Mouse (Mus musculus): Measurements from ENCODE around the gene Lingo3. TPM values are rescaled to one million over a fixed set of nuclear protein-coding genes. Genes with fewer than 3 reads are reported as not detected.
A peak's percentile ranks its signal among the peaks of the same experiment; 100 is the strongest.

Lingo3 gene
- total RNA-seq (2014; rRNA removed) (66.9 and 70.3 TPM in 2 replicates), polyA plus RNA-seq (2015; fragmentation: Nextera tagmentation; extraction: Ambion mirVana) (26.6 and 28.0 TPM in 2 replicates)

DNA sequence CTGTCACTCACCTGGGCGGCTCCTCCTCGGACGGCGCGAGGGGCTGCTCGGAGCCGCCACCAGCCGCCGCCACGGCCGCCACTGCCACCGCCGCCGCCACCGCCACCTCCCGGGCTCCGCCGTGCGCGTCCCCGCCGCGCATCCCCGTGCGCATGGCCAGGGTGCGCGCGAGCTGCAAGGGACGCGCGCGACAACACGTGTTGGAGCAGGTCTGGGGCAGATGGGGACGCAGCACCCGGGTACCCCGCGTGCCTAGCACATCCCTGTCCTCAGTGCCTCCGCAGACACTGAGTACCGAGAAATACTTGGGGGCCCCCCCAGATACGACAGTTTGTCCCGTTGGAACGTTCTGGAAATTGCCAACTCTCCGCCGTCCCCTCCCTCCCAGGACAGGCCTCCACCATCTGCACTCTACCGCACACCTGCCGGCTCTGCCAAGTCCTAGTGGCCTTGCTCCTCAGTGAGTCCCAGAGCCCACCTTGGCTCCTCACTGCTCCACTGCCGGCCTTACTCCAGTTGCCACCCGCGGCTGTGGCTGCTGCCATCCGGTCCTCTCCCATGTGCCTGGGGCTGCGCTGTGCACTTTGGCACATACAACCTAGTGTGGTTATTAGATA is at the start of gene Lingo3:
TSS of gene Lingo3 (minus strand) at position 109 of the 617 bp plus-strand sequence.
- DNase-seq (ENCODE audit: low spot score) = peak; percentile 83
- Histone ChIP-seq H3K27ac (peak within 1 kb of the TSS; percentile 45; the same call in 1 of the 2 replicates), H3K9ac (replicated peaks; ENCODE audit: low read length) (peak within 1 kb of the TSS; percentile 75), H3K9me3 (ENCODE audit: low read length) (no peaks in the 10 kb centered on the region), H3K4me3 (ENCODE audit: low read length) (peak within 1 kb of the TSS; percentile 57), H3K27me3 (ENCODE audit: insufficient read depth, low read length) (no peaks in the 10 kb centered on the region), H3K4me2 (ENCODE audit: low read depth, low read length) (peak within 1 kb of the TSS; percentile 78), H3K36me3 (ENCODE audit: insufficient read depth, low read length) (no peaks in the 10 kb centered on the region), H3K4me1 (ENCODE audit: insufficient read depth, low read length) (no peaks in the 10 kb centered on the region; the same call in 1 of the 2 replicates)
- 3% methylated on average over 47 of the region's 51 CpGs for WGBS
- no peak for TF ChIP-seq CTCF (IDR thresholded peaks at IDR 0.05; ENCODE audit: low read depth)
- ATAC-seq = peak; percentile 69

DNA sequence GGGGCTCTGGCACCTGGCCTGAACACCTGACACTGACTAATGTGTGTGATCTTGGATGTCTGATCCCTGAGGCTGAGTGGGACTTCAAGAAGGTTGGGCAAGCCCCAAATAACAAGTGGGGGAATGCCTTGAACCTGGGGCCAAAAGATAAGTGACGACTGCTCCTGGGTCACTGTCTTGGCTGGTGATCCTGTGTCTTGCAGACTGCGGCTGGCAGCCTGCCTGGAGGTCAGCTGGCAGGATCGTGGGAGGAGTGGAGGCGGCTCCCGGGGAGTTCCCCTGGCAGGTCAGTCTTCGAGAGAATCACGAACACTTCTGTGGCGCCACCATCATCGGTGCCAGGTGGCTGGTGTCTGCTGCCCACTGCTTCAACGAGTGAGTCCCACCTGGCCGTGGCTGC is 43.3 kb upstream of the Lingo3 start:
- Histone ChIP-seq H3K4me2 (ENCODE audit: low read depth, low read length) (no peak overlapping the region), H3K4me3 (ENCODE audit: low read length) (no peak overlapping the region), H3K36me3 (ENCODE audit: insufficient read depth, low read length) (no peaks in the 10 kb centered on the region), H3K4me1 (ENCODE audit: insufficient read depth, low read length) (no peaks in the 10 kb centered on the region), H3K9me3 (ENCODE audit: low read length) (no peaks in the 10 kb centered on the region), H3K27ac (no peak overlapping the region), H3K9ac (replicated peaks; ENCODE audit: low read length) (no peak overlapping the region), H3K27me3 (ENCODE audit: insufficient read depth, low read length) (no peaks in the 10 kb centered on the region)
- WGBS = 49% methylated on average over 11 of the region's 11 CpGs
- no peak for TF ChIP-seq CTCF (IDR thresholded peaks at IDR 0.05; ENCODE audit: low read depth)
- DNase-seq (ENCODE audit: low spot score) (peak; percentile 42), ATAC-seq (no peak)

DNA sequence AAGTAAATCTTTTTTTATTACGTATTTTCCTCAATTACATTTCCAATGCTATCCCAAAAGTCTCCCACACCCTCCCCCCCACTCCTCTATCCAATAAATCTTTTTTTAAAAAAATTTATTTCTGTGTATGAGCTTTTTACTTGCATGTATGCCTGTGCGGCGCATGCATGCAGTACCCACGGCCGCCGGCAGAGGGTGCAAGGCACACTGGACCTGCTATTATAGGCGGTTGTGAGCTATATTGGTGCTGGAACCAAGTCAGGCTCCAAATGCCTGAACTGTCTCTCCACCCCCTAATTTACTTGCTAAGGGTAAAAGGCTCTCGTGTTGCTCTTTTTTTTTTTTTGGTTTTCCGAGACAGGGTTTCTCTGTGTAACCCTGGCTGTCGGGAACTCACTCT is 37.5 kb upstream of the Lingo3 start:
- H3K4me3 ChIP-seq (ENCODE audit: low read length) = no peak overlapping the region
- no peak overlapping the region for H3K4me2 ChIP-seq (ENCODE audit: low read depth, low read length)
- H3K9me3 ChIP-seq (ENCODE audit: low read length) = no peaks in the 10 kb centered on the region
- H3K9ac ChIP-seq (replicated peaks; ENCODE audit: low read length) = no peak overlapping the region
- no peaks in the 10 kb centered on the region for H3K27me3 ChIP-seq (ENCODE audit: insufficient read depth, low read length)
- H3K4me1 ChIP-seq (ENCODE audit: insufficient read depth, low read length) = no peaks in the 10 kb centered on the region
- H3K27ac ChIP-seq = no peak overlapping the region
- DNase-seq (ENCODE audit: low spot score) = peak; percentile 57
- no peaks in the 10 kb centered on the region for H3K36me3 ChIP-seq (ENCODE audit: insufficient read depth, low read length)
- peak; percentile 79 for TF ChIP-seq CTCF (IDR thresholded peaks at IDR 0.05; ENCODE audit: low read depth)
- 28% methylated on average over 10 of the region's 10 CpGs for WGBS
- no peak for ATAC-seq

DNA sequence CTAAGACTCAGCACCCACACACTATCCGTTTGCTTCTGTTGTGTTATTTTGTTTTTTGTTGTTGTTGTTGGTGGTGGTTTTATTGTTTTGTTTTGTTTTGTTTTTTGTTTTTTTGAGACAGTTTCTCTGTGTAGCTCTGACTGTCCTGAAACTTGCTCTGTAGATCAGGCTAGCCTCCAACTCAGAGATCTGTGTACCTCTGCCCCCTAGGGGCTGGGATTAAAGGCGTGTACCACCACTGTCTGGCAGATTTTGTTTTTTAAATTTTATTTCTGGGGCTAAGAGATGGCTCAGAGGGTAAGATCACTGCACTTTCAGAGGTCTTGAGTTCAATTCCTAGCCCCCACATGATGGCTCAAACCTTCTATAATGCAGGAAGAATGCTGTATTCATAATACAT is 37.1 kb upstream of the Lingo3 start:
- Histone ChIP-seq H3K27ac (no peak overlapping the region), H3K4me3 (ENCODE audit: low read length) (no peak overlapping the region), H3K4me2 (ENCODE audit: low read depth, low read length) (no peak overlapping the region), H3K27me3 (ENCODE audit: insufficient read depth, low read length) (no peaks in the 10 kb centered on the region), H3K9me3 (ENCODE audit: low read length) (no peaks in the 10 kb centered on the region), H3K36me3 (ENCODE audit: insufficient read depth, low read length) (no peaks in the 10 kb centered on the region), H3K4me1 (ENCODE audit: insufficient read depth, low read length) (no peaks in the 10 kb centered on the region), H3K9ac (replicated peaks; ENCODE audit: low read length) (no peak overlapping the region)
- WGBS = 72% methylated on average over 2 of the region's 2 CpGs
- TF ChIP-seq CTCF (IDR thresholded peaks at IDR 0.05; ENCODE audit: low read depth) = no peak
- ATAC-seq (no peak), DNase-seq (ENCODE audit: low spot score) (no peak)

DNA sequence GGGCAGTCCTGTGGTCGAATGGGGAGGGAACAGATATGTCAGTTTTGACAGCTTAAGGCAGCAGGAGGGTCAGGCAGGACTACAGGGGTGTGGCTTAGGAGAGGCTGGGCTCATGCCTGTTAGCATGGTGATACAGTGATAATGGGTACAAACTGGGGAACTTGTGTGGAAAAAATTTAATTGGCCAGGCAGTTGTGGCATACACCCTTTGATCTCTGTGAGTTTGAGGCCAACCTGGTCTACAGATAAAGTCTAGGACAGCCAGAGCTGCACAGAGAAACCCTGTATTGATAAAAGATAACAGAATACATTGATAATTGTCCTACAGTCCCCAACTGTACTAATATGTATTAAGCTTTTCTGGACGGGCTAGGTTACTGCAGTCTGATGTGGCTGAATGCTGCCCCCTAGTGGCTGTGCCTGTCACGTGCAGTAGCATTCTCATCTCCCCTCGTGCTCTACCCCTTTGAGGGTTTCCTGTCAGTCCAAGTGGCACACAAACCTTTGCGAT is 36.3 kb upstream of the Lingo3 start:
- peak; percentile 68 for DNase-seq (ENCODE audit: low spot score)
- Histone ChIP-seq H3K27ac (no peak overlapping the region), H3K36me3 (ENCODE audit: insufficient read depth, low read length) (no peaks in the 10 kb centered on the region), H3K4me3 (ENCODE audit: low read length) (no peak overlapping the region), H3K9me3 (ENCODE audit: low read length) (no peaks in the 10 kb centered on the region), H3K4me2 (ENCODE audit: low read depth, low read length) (no peak overlapping the region), H3K27me3 (ENCODE audit: insufficient read depth, low read length) (no peaks in the 10 kb centered on the region), H3K4me1 (ENCODE audit: insufficient read depth, low read length) (no peaks in the 10 kb centered on the region), H3K9ac (replicated peaks; ENCODE audit: low read length) (no peak overlapping the region)
- 20% methylated on average over 5 of the region's 5 CpGs for WGBS
- TF ChIP-seq CTCF (IDR thresholded peaks at IDR 0.05; ENCODE audit: low read depth) = peak; percentile 87
- peak; percentile 71 for ATAC-seq

DNA sequence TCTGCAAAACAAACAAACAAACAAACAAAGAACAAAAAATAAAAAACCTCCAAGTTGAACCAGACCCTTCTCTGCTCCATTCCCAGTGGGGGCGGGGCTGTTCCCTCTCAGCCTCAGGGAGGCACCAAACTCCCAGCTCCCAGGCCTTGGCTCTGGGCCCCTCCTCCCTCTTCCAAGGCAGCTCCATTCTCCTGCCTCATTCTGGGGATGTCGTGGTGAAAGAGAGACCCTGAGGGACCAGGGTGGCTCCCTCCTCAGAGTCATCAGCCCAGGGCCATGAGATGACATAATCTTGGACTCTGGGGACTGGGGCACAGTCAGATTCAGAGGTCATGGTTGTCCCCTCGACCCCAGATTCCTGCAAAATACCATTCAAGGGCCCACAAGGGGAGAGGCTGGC is 32.8 kb upstream of the Lingo3 start:
- Histone ChIP-seq H3K4me2 (ENCODE audit: low read depth, low read length) (no peak overlapping the region), H3K9me3 (ENCODE audit: low read length) (no peaks in the 10 kb centered on the region), H3K4me1 (ENCODE audit: insufficient read depth, low read length) (no peaks in the 10 kb centered on the region), H3K27ac (no peak overlapping the region), H3K27me3 (ENCODE audit: insufficient read depth, low read length) (no peaks in the 10 kb centered on the region), H3K9ac (replicated peaks; ENCODE audit: low read length) (no peak overlapping the region), H3K36me3 (ENCODE audit: insufficient read depth, low read length) (no peaks in the 10 kb centered on the region), H3K4me3 (ENCODE audit: low read length) (no peak overlapping the region)
- DNase-seq (ENCODE audit: low spot score) (no peak), ATAC-seq (no peak)
- WGBS = 25% methylated on average over 3 of the region's 3 CpGs
- TF ChIP-seq CTCF (IDR thresholded peaks at IDR 0.05; ENCODE audit: low read depth) = no peak

DNA sequence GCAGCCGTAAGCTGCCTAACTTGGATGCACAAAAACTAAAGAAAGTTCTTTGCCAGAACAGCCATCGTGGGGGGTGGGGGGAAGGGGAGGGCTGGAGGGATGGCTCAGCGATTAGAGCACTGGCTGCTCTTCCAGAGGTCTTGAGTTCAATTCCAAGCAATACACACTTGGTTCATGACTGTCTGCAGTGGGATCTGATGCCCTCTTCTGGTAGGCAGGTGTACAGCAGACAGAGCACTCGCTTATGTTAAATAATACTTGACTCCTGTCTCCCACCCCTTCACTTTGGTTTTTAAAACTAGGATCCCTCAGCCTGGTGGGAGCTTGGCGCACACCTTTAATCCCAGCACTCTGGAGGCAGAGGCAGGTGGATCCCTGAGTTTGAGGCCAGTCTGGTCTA is 32.2 kb upstream of the Lingo3 start:
- ATAC-seq (no peak), DNase-seq (ENCODE audit: low spot score) (peak; percentile 65)
- Histone ChIP-seq H3K36me3 (ENCODE audit: insufficient read depth, low read length) (no peaks in the 10 kb centered on the region), H3K4me1 (ENCODE audit: insufficient read depth, low read length) (no peaks in the 10 kb centered on the region), H3K4me2 (ENCODE audit: low read depth, low read length) (no peak overlapping the region), H3K27ac (no peak overlapping the region), H3K9me3 (ENCODE audit: low read length) (no peaks in the 10 kb centered on the region), H3K4me3 (ENCODE audit: low read length) (no peak overlapping the region), H3K9ac (replicated peaks; ENCODE audit: low read length) (no peak overlapping the region), H3K27me3 (ENCODE audit: insufficient read depth, low read length) (no peaks in the 10 kb centered on the region)
- TF ChIP-seq CTCF (IDR thresholded peaks at IDR 0.05; ENCODE audit: low read depth) = peak; percentile 90
- 28% methylated on average over 5 of the region's 5 CpGs for WGBS

Measured in hindbrain, postnatal 0 days (tissue).